Mouse (Mus musculus): ENCODE results near the gene Tgfb1i1. TPM values are rescaled to one million over a fixed set of nuclear protein-coding genes. Genes with fewer than 3 reads are reported as not detected.

The Tgfb1i1 gene
- total and polyA plus RNA-seq, 2 experiments from 2014 or later, result 93.8 to 112 TPM

GRCm38 (mm10) chr7:128288923-128289544, 42.4 kb downstream of the Tgfb1i1 start:
- no peaks in the 10 kb centered on the region for H3K27me3 ChIP-seq (ENCODE audit: control insufficient read depth, insufficient read depth, low read length)
- peak overlapping the region; percentile 44 for H3K27ac ChIP-seq (ENCODE audit: low read depth)
- H3K4me2 ChIP-seq (ENCODE audit: low read depth, low read length), result peak overlapping the region; percentile 29; the same call in 1 of the 2 replicates
- WGBS, result 18% methylated on average over 9 of the region's 9 CpGs
- no peak overlapping the region for H3K9ac ChIP-seq (replicated peaks; ENCODE audit: low read depth, low read length)
- TF ChIP-seq EP300 (IDR thresholded peaks at IDR 0.05; ENCODE audit: low read depth) (no peak), CTCF (IDR thresholded peaks at IDR 0.05; ENCODE audit: low read depth) (peak; percentile 39)
- ATAC-seq (ENCODE audit: insufficient read depth, low read depth) (peak; percentile 78), DNase-seq (ENCODE audit: low spot score) (peak; percentile 82)
- no peak overlapping the region for H3K4me3 ChIP-seq (ENCODE audit: low read depth, low read length)
- H3K36me3 ChIP-seq (replicated peaks; ENCODE audit: control insufficient read depth, insufficient read depth, low read length), result peaks cover 20% of the 10 kb centered on the region
- no peaks in the 10 kb centered on the region for H3K9me3 ChIP-seq (replicated peaks; ENCODE audit: control insufficient read depth, low read length)
- H3K4me1 ChIP-seq (ENCODE audit: control insufficient read depth, insufficient read depth), result 0 out of 2 replicates have a peak, but pooled peaks cover 8% of the 10 kb centered on the region

GRCm38 (mm10) chr7:128294785-128295184, 48.2 kb downstream of the Tgfb1i1 start:
- TF ChIP-seq EP300 (IDR thresholded peaks at IDR 0.05; ENCODE audit: low read depth), result no peak
- no peak for TF ChIP-seq CTCF (IDR thresholded peaks at IDR 0.05; ENCODE audit: low read depth)

GRCm38 (mm10) chr7:128296514-128296913, 49.9 kb downstream of the Tgfb1i1 start:
- H3K27ac ChIP-seq (ENCODE audit: low read depth), result no peak overlapping the region
- no peak overlapping the region for H3K9ac ChIP-seq (replicated peaks; ENCODE audit: low read depth, low read length)
- DNase-seq (ENCODE audit: low spot score) (no peak), ATAC-seq (ENCODE audit: insufficient read depth, low read depth) (no peak)
- H3K36me3 ChIP-seq (replicated peaks; ENCODE audit: control insufficient read depth, insufficient read depth, low read length), result 0 out of 2 replicates have a peak, but pooled peaks cover 4% of the 10 kb centered on the region
- H3K4me2 ChIP-seq (ENCODE audit: low read depth, low read length), result no peak overlapping the region
- H3K4me1 ChIP-seq (ENCODE audit: control insufficient read depth, insufficient read depth), result 0 out of 2 replicates have a peak, but pooled peaks cover 5% of the 10 kb centered on the region
- no peak overlapping the region for H3K4me3 ChIP-seq (ENCODE audit: low read depth, low read length)
- no peaks in the 10 kb centered on the region for H3K9me3 ChIP-seq (replicated peaks; ENCODE audit: control insufficient read depth, low read length)
- no peak for TF ChIP-seq CTCF (IDR thresholded peaks at IDR 0.05; ENCODE audit: low read depth)
- TF ChIP-seq EP300 (IDR thresholded peaks at IDR 0.05; ENCODE audit: low read depth), result no peak
- WGBS, result 77% methylated on average over 3 of the region's 3 CpGs
- H3K27me3 ChIP-seq (ENCODE audit: control insufficient read depth, insufficient read depth, low read length), result no peaks in the 10 kb centered on the region

More at GRCm38 (mm10) chr7:128294785-128295184, 48.2 kb downstream of the Tgfb1i1 start:
- no peaks in the 10 kb centered on the region for H3K27me3 ChIP-seq (ENCODE audit: control insufficient read depth, insufficient read depth, low read length)
- H3K4me3 ChIP-seq (ENCODE audit: low read depth, low read length), result no peak overlapping the region
- no peak for ATAC-seq (ENCODE audit: insufficient read depth, low read depth)
- H3K4me1 ChIP-seq (ENCODE audit: control insufficient read depth, insufficient read depth), result 0 out of 2 replicates have a peak, but pooled peaks cover 5% of the 10 kb centered on the region
- WGBS, result 79% methylated on average over 10 of the region's 10 CpGs
- H3K36me3 ChIP-seq (replicated peaks; ENCODE audit: control insufficient read depth, insufficient read depth, low read length), result 0 out of 2 replicates have a peak, but pooled peaks cover 7% of the 10 kb centered on the region
- H3K9ac ChIP-seq (replicated peaks; ENCODE audit: low read depth, low read length), result no peak overlapping the region
- no peak for DNase-seq (ENCODE audit: low spot score)
- H3K4me2 ChIP-seq (ENCODE audit: low read depth, low read length), result no peak overlapping the region
- H3K9me3 ChIP-seq (replicated peaks; ENCODE audit: control insufficient read depth, low read length), result no peaks in the 10 kb centered on the region
- H3K27ac ChIP-seq (ENCODE audit: low read depth), result no peak overlapping the region

GRCm38 (mm10) chr7:128297291-128297616, 50.6 kb downstream of the Tgfb1i1 start:
- Histone ChIP-seq H3K4me3 (ENCODE audit: low read depth, low read length) (peak overlapping the region; percentile 77), H3K36me3 (replicated peaks; ENCODE audit: control insufficient read depth, insufficient read depth, low read length) (0 out of 2 replicates have a peak, but pooled peaks cover 4% of the 10 kb centered on the region), H3K9me3 (replicated peaks; ENCODE audit: control insufficient read depth, low read length) (no peaks in the 10 kb centered on the region), H3K4me1 (ENCODE audit: control insufficient read depth, insufficient read depth) (0 out of 2 replicates have a peak, but pooled peaks cover 5% of the 10 kb centered on the region), H3K27ac (ENCODE audit: low read depth) (no peak overlapping the region), H3K4me2 (ENCODE audit: low read depth, low read length) (peak overlapping the region; percentile 70), H3K9ac (replicated peaks; ENCODE audit: low read depth, low read length) (peak overlapping the region; percentile 71), H3K27me3 (ENCODE audit: control insufficient read depth, insufficient read depth, low read length) (no peaks in the 10 kb centered on the region)
- TF ChIP-seq CTCF (IDR thresholded peaks at IDR 0.05; ENCODE audit: low read depth) (no peak), EP300 (IDR thresholded peaks at IDR 0.05; ENCODE audit: low read depth) (no peak)
- DNase-seq (ENCODE audit: low spot score), result no peak
- 42% methylated on average over 10 of the region's 10 CpGs for WGBS
- ATAC-seq (ENCODE audit: insufficient read depth, low read depth), result no peak

- ATAC-seq (ENCODE audit: insufficient read depth, low read depth) (peak; percentile 71), DNase-seq (ENCODE audit: low spot score) (peak; percentile 72)
- H3K4me3 ChIP-seq (ENCODE audit: low read depth, low read length), result peak within 1 kb of the TSS; percentile 77
- peak within 1 kb of the TSS; percentile 49; the same call in 1 of the 2 replicates for H3K27ac ChIP-seq (ENCODE audit: low read depth)
- H3K27me3 ChIP-seq (ENCODE audit: control insufficient read depth, insufficient read depth, low read length), result no peaks in the 10 kb centered on the region
- 0 out of 2 replicates have a peak, but pooled peaks cover 4% of the 10 kb centered on the region for H3K36me3 ChIP-seq (replicated peaks; ENCODE audit: control insufficient read depth, insufficient read depth, low read length)
- H3K4me1 ChIP-seq (ENCODE audit: control insufficient read depth, insufficient read depth), result 0 out of 2 replicates have a peak, but pooled peaks cover 5% of the 10 kb centered on the region
- H3K4me2 ChIP-seq (ENCODE audit: low read depth, low read length), result peak within 1 kb of the TSS; percentile 70
- TF ChIP-seq CTCF (IDR thresholded peaks at IDR 0.05; ENCODE audit: low read depth) (no peak), EP300 (IDR thresholded peaks at IDR 0.05; ENCODE audit: low read depth) (no peak)
- WGBS, result 2% methylated on average over 47 of the region's 47 CpGs
- peak within 1 kb of the TSS; percentile 71 for H3K9ac ChIP-seq (replicated peaks; ENCODE audit: low read depth, low read length)
- H3K9me3 ChIP-seq (replicated peaks; ENCODE audit: control insufficient read depth, low read length), result no peaks in the 10 kb centered on the region
These were observed 51.2 kb downstream of the Tgfb1i1 start, which contains the start of gene BC017158 for GRCm38 (mm10) chr7:128297617-128298480. Gene BC017158 (minus strand): TSS chr7:128298170.
